Mouse (Mus musculus): Measurements from ENCODE around the gene Henmt1.

GRCm38 (mm10) chr3:109005777-109006176, 66.1 kb downstream of the Henmt1 start:
- TF ChIP-seq MAX (IDR thresholded peaks at IDR 0.05; ENCODE audit: low read depth) (no peak), POLR2A (IDR thresholded peaks at IDR 0.05; ENCODE audit: insufficient read length, low read depth) (no peak), TCF3 (IDR thresholded peaks at IDR 0.05; ENCODE audit: insufficient read length, low read depth) (no peak), MYOD1 (IDR thresholded peaks at IDR 0.05; ENCODE audit: control insufficient read depth in 1 of 3, insufficient read length in 2 of 3, low read depth in 2 of 3) (no peak), E2F4 (IDR thresholded peaks at IDR 0.05; ENCODE audit: insufficient read depth) (no peak), USF1 (IDR thresholded peaks at IDR 0.05; ENCODE audit: low read depth) (no peak), TCF12 (IDR thresholded peaks at IDR 0.05; ENCODE audit: insufficient read depth, poor library complexity, severe bottlenecking) (no peak), CEBPB (IDR thresholded peaks at IDR 0.05; ENCODE audit: insufficient read depth, poor library complexity, severe bottlenecking) (no peak), POLR2AphosphoS2 (IDR thresholded peaks at IDR 0.05; ENCODE audit: insufficient read length, low read depth) (no peak), MYOG (IDR thresholded peaks at IDR 0.05; ENCODE audit: control insufficient read depth in 1 of 3, insufficient read depth in 1 of 3, insufficient read length in 2 of 3, low read depth in 2 of 3) (no peak)

Measured in myocyte (in vitro differentiated cells).